Mouse (Mus musculus): ENCODE measurements around the gene Btbd11. TPM values are rescaled to one million over a fixed set of nuclear protein-coding genes. Genes with fewer than 3 reads are reported as not detected.

Btbd11 gene
- polyA plus RNA-seq, 1 experiment = 4.9 TPM

DNA sequence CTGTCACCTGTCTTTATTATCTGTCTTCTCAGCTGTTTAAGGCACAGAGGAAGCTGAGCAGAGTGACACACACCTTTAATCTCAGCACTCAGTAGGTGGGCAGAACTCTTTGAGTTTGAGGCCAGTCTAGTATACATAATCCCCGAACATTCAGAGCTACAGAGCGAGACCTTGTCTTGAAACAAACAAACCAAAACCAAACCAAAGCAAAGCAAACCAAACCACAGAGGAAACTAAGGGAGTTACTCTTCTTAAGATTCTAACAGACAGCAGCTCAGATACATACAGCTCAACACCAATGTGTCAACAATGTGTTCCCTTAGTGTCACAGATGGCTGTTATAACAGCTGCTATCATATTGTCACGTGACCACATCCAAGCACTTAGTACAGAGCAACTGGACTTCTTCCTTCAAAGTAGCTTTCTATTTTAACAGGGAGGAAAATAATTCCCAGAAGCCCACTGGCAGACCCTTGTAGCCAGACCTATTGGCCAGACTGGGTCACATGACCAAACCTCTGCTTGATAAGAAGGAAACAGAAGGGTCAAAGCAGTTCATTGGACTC is 27.0 kb upstream of the Btbd11 start:
- Histone ChIP-seq H3K27me3 (ENCODE audit: control insufficient read depth, insufficient read depth, low read length, poor library complexity, severe bottlenecking) (no peaks in the 10 kb centered on the region), H3K36me3 (ENCODE audit: control insufficient read depth, insufficient read depth, low read length, poor library complexity, severe bottlenecking) (no peaks in the 10 kb centered on the region), H3K4me3 (ENCODE audit: low read depth, low read length) (no peak overlapping the region), H3K9ac (ENCODE audit: low read depth, poor library complexity, severe bottlenecking) (no peak overlapping the region), H3K9me3 (replicated peaks; ENCODE audit: control insufficient read depth, insufficient read depth, low read length, poor library complexity, severe bottlenecking) (no peaks in the 10 kb centered on the region), H3K4me1 (ENCODE audit: control insufficient read depth, insufficient read depth, low read length) (no peaks in the 10 kb centered on the region), H3K27ac (ENCODE audit: insufficient read depth, low read length) (no peak overlapping the region)
- TF ChIP-seq POLR2A (IDR thresholded peaks at IDR 0.05; ENCODE audit: insufficient read depth, low read length) (no peak), EP300 (IDR thresholded peaks at IDR 0.05; ENCODE audit: insufficient read depth, low read depth, low read length) (no peak), CTCF (IDR thresholded peaks at IDR 0.05; ENCODE audit: low read depth, low read length) (no peak)

DNA sequence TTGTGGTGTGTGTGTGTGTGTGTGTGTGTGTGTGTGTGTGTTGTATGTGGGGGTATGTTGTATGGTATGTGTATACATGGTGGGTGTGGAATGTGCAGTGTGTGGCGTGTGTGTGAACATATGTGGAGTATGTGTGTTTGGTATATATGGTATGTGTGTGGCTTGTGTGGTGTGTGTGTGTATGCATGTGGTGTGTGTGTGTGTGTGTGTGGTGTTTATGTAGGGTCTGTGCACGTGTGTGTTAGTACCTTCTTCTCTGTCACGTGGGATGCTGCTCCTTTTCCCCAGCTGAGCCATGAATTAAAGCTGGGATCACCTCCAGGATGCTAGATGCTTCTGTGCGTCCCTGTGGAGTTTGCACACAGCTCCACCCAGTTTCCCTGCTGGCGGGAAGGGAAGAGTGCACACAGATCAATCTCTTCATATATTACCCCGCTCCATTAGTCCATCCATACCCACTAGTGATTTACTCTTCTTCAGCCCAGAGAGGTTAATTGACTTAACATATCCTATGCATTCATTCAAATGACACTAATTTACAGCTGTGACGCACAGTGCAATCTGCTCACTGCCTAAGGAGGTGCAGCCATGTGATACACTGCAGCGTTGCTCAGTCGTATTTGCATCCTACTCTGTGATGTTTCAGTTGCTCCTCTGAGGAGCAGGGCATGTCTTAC is 23.7 kb upstream of the Btbd11 start:
- Histone ChIP-seq H3K27ac (ENCODE audit: insufficient read depth, low read length) (no peak overlapping the region), H3K4me3 (ENCODE audit: low read depth, low read length) (no peak overlapping the region), H3K9ac (ENCODE audit: low read depth, poor library complexity, severe bottlenecking) (no peak overlapping the region), H3K9me3 (replicated peaks; ENCODE audit: control insufficient read depth, insufficient read depth, low read length, poor library complexity, severe bottlenecking) (no peaks in the 10 kb centered on the region), H3K4me1 (ENCODE audit: control insufficient read depth, insufficient read depth, low read length) (no peaks in the 10 kb centered on the region), H3K36me3 (ENCODE audit: control insufficient read depth, insufficient read depth, low read length, poor library complexity, severe bottlenecking) (no peaks in the 10 kb centered on the region), H3K27me3 (ENCODE audit: control insufficient read depth, insufficient read depth, low read length, poor library complexity, severe bottlenecking) (no peaks in the 10 kb centered on the region)
- no peak for TF ChIP-seq EP300 (IDR thresholded peaks at IDR 0.05; ENCODE audit: insufficient read depth, low read depth, low read length)
- no peak for TF ChIP-seq POLR2A (IDR thresholded peaks at IDR 0.05; ENCODE audit: insufficient read depth, low read length)
- no peak for TF ChIP-seq CTCF (IDR thresholded peaks at IDR 0.05; ENCODE audit: low read depth, low read length)

- Histone ChIP-seq H3K9me3 (replicated peaks; ENCODE audit: control insufficient read depth, insufficient read depth, low read length, poor library complexity, severe bottlenecking) (no peaks in the 10 kb centered on the region), H3K9ac (ENCODE audit: low read depth, poor library complexity, severe bottlenecking) (no peak overlapping the region), H3K36me3 (ENCODE audit: control insufficient read depth, insufficient read depth, low read length, poor library complexity, severe bottlenecking) (no peaks in the 10 kb centered on the region), H3K4me1 (ENCODE audit: control insufficient read depth, insufficient read depth, low read length) (no peaks in the 10 kb centered on the region), H3K4me3 (ENCODE audit: low read depth, low read length) (no peak overlapping the region), H3K27ac (ENCODE audit: insufficient read depth, low read length) (no peak overlapping the region), H3K27me3 (ENCODE audit: control insufficient read depth, insufficient read depth, low read length, poor library complexity, severe bottlenecking) (no peaks in the 10 kb centered on the region)
- TF ChIP-seq CTCF (IDR thresholded peaks at IDR 0.05; ENCODE audit: low read depth, low read length) = no peak
- no peak for TF ChIP-seq POLR2A (IDR thresholded peaks at IDR 0.05; ENCODE audit: insufficient read depth, low read length)
- TF ChIP-seq EP300 (IDR thresholded peaks at IDR 0.05; ENCODE audit: insufficient read depth, low read depth, low read length) = no peak
Measured at GRCm38 (mm10) chr10:85366876-85367275, 19.7 kb upstream of the Btbd11 start.

- H3K4me3 ChIP-seq (ENCODE audit: low read depth, low read length) = no peak overlapping the region
- TF ChIP-seq EP300 (IDR thresholded peaks at IDR 0.05; ENCODE audit: insufficient read depth, low read depth, low read length) = no peak
- TF ChIP-seq POLR2A (IDR thresholded peaks at IDR 0.05; ENCODE audit: insufficient read depth, low read length) = no peak
- H3K27me3 ChIP-seq (ENCODE audit: control insufficient read depth, insufficient read depth, low read length, poor library complexity, severe bottlenecking) = no peaks in the 10 kb centered on the region
- no peaks in the 10 kb centered on the region for H3K9me3 ChIP-seq (replicated peaks; ENCODE audit: control insufficient read depth, insufficient read depth, low read length, poor library complexity, severe bottlenecking)
- no peaks in the 10 kb centered on the region for H3K36me3 ChIP-seq (ENCODE audit: control insufficient read depth, insufficient read depth, low read length, poor library complexity, severe bottlenecking)
- H3K4me1 ChIP-seq (ENCODE audit: control insufficient read depth, insufficient read depth, low read length) = no peaks in the 10 kb centered on the region
- no peak overlapping the region for H3K27ac ChIP-seq (ENCODE audit: insufficient read depth, low read length)
- H3K9ac ChIP-seq (ENCODE audit: low read depth, poor library complexity, severe bottlenecking) = no peak overlapping the region
Measured at GRCm38 (mm10) chr10:85371309-85371708, 15.3 kb upstream of the Btbd11 start.

DNA sequence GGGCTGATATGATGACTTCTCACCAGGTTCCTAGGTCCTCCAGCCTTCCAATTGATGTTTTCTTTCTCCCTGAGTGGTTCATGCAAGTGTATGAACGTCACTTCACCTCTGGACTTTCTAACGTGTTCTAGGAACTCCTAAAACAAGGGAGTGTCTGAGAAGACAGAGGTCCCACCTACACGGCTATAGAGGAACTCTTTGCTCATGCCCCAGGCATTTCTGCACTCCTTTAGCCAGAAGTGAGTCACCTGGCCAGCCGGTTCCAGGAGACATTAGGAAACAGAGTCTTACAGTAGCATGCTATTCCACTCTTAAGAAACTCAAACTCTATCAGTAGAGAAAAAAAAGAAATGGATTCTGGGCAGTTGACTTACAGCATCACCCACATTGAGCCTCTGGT is 14.5 kb upstream of the Btbd11 start:
- TF ChIP-seq POLR2A (IDR thresholded peaks at IDR 0.05; ENCODE audit: insufficient read depth, low read length) = no peak
- Histone ChIP-seq H3K36me3 (ENCODE audit: control insufficient read depth, insufficient read depth, low read length, poor library complexity, severe bottlenecking) (no peaks in the 10 kb centered on the region), H3K9ac (ENCODE audit: low read depth, poor library complexity, severe bottlenecking) (no peak overlapping the region), H3K4me3 (ENCODE audit: low read depth, low read length) (no peak overlapping the region), H3K27ac (ENCODE audit: insufficient read depth, low read length) (no peak overlapping the region), H3K4me1 (ENCODE audit: control insufficient read depth, insufficient read depth, low read length) (no peaks in the 10 kb centered on the region), H3K27me3 (ENCODE audit: control insufficient read depth, insufficient read depth, low read length, poor library complexity, severe bottlenecking) (no peaks in the 10 kb centered on the region), H3K9me3 (replicated peaks; ENCODE audit: control insufficient read depth, insufficient read depth, low read length, poor library complexity, severe bottlenecking) (no peaks in the 10 kb centered on the region)

DNA sequence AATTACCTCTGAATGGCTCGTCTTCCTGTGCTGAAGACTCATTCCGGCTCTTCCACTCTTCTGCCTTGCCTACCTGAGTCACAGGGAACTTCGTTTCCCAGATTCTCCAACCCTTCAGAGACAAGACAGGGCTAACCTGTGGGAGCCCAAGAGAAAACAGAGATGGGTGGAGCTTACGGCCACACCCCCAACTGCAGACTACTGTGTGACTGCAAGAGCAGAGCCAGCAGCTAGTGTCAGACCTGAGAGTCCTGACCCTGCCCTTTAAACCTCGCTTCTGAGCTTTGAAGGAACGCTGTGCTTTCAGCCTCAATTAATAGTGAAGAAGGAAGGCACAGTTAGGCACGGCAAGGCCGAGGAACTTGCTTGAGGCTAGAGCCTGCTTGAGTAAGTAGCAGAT is 7.6 kb upstream of the Btbd11 start:
- Histone ChIP-seq H3K27ac (ENCODE audit: insufficient read depth, low read length) (no peak overlapping the region), H3K27me3 (ENCODE audit: control insufficient read depth, insufficient read depth, low read length, poor library complexity, severe bottlenecking) (no peaks in the 10 kb centered on the region), H3K4me3 (ENCODE audit: low read depth, low read length) (no peak overlapping the region), H3K9me3 (replicated peaks; ENCODE audit: control insufficient read depth, insufficient read depth, low read length, poor library complexity, severe bottlenecking) (no peaks in the 10 kb centered on the region), H3K4me1 (ENCODE audit: control insufficient read depth, insufficient read depth, low read length) (no peaks in the 10 kb centered on the region), H3K36me3 (ENCODE audit: control insufficient read depth, insufficient read depth, low read length, poor library complexity, severe bottlenecking) (no peaks in the 10 kb centered on the region), H3K9ac (ENCODE audit: low read depth, poor library complexity, severe bottlenecking) (no peak overlapping the region)
- TF ChIP-seq POLR2A (IDR thresholded peaks at IDR 0.05; ENCODE audit: insufficient read depth, low read length) (no peak), EP300 (IDR thresholded peaks at IDR 0.05; ENCODE audit: insufficient read depth, low read depth, low read length) (no peak), CTCF (IDR thresholded peaks at IDR 0.05; ENCODE audit: low read depth, low read length) (no peak)
